Mouse (Mus musculus): ENCODE results near the gene Coro2a.

- TF ChIP-seq CTCF (conservative IDR thresholded peaks at IDR 0.05; ENCODE audit: low read length) (no peak), POU5F1 (IDR thresholded peaks at IDR 0.05; ENCODE audit: borderline replicate concordance, low read length) (no peak), NANOG (IDR thresholded peaks at IDR 0.05; ENCODE audit: borderline replicate concordance, low read length) (no peak)
These were observed 47.5 kb downstream of the Coro2a start for GRCm38 (mm10) chr4:46554295-46555069.

All from E14TG2a.4 (cell line).